Mouse (Mus musculus) urinary bladder, adult 2 months (tissue): ENCODE results near the gene Mageb5. TPM values are rescaled to one million over a fixed set of nuclear protein-coding genes. Genes with fewer than 3 reads are reported as not detected.
"Not testable (repeated sequence)": the region's sequence is repeated elsewhere in the genome, so short reads cannot be mapped to it uniquely, and the experiment has no call there.

Source experiments
- DNase-seq: peaks from one replicate; pipeline ENCODE4 v3.0.0; 2022; ENCODE audit warnings: low spot score
- polyA plus RNA-seq: library from polyadenylated mRNA; depleted of rRNA; stranded (reverse); fragments of >200 nt; gene quantifications from 2 replicates; pipeline ENCODE4 v1.2.3, GENCODE M21; 2012; rRNA removed

Mageb5 gene
- polyA plus RNA-seq, result not detected in 2 replicates

GRCm38 (mm10) chrX:91782918-91783317 lies at the start of gene Mageb5:
Mageb5 (minus strand) TSS chrX:91783018.
- DNase-seq, result not testable (repeated sequence)

- DNase-seq, result not testable (repeated sequence)
Observed at GRCm38 (mm10) chrX:91759591-91760226, 23.1 kb downstream of the Mageb5 start.

Other genes with a start within 250 kb of the Mageb5 start
- not detected in 2 replicates for gene 1700084M14Rik, start 207.1 kb downstream of the Mageb5 start, polyA plus RNA-seq
- not detected in 2 replicates for gene Gm14781, start 150.8 kb downstream of the Mageb5 start, polyA plus RNA-seq
- gene Mageb1, start 233.3 kb upstream of the Mageb5 start, polyA plus RNA-seq, result not detected in 2 replicates